Mouse (Mus musculus) forebrain, embryonic 14.5 days (tissue): ENCODE data around the gene Prune2. TPM values are rescaled to one million over a fixed set of nuclear protein-coding genes. Genes with fewer than 3 reads are reported as not detected.

Experiments used
- ATAC-seq: fragments of 200-750 bp; cut with Nextera tagmentation; 2 replicates; pipeline ENCODE4 v1.8.0; 2017; ENCODE audit warnings: mild to moderate bottlenecking, moderate library complexity
- DNase-seq: peaks from one replicate; pipeline ENCODE4 v3.0.0-alpha.2; 2015; ENCODE audit warnings: low spot score
- H3K27ac ChIP-seq: fragments of 300-500 bp; sonication (generic); 2 replicates; pipeline ENCODE4 v1.5.1; 2014; ENCODE audit warnings: low read depth, mild to moderate bottlenecking, control low read depth, low read length, moderate library complexity
- H3K27me3 ChIP-seq: fragments of 300-500 bp; sonication (generic); replicated peaks from 2 replicates; pipeline ENCODE4 v1.6.1; 2014; ENCODE audit warnings: low read length, control low read depth, mixed read lengths; ENCODE audit not compliant: control insufficient read depth, insufficient read depth
- H3K36me3 ChIP-seq: fragments of 300-500 bp; sonication (generic); 2 replicates; pipeline ENCODE4 v1.6.1; 2014; ENCODE audit warnings: low read length, control low read depth; ENCODE audit not compliant: control insufficient read depth, insufficient read depth
- H3K4me1 ChIP-seq: fragments of 300-500 bp; sonication (generic); 2 replicates; pipeline ENCODE4 v1.6.1; 2014; ENCODE audit warnings: antibody characterized with exemption, low read length, control low read depth; ENCODE audit not compliant: control insufficient read depth, insufficient read depth
- H3K4me2 ChIP-seq: fragments of 300-500 bp; sonication (generic); 2 replicates; pipeline ENCODE4 v1.6.1; 2014; ENCODE audit warnings: mild to moderate bottlenecking, control low read depth, low read length
- H3K4me3 ChIP-seq: fragments of 300-500 bp; sonication (generic); 2 replicates; pipeline ENCODE4 v1.5.1; 2014; ENCODE audit warnings: low read depth, low read length, control low read depth
- H3K9ac ChIP-seq: fragments of 300-500 bp; sonication (generic); 2 replicates; pipeline ENCODE4 v1.6.1; 2014; ENCODE audit warnings: mild to moderate bottlenecking, low read length, control low read depth, moderate library complexity
- H3K9me3 ChIP-seq: fragments of 300-500 bp; sonication (generic); replicated peaks from 2 replicates; pipeline ENCODE4 v1.6.1; 2016; ENCODE audit warnings: low read length, control low read depth, mixed read lengths; ENCODE audit not compliant: control insufficient read depth
- WGBS: fragments of 180-500 bp; shearing (Covaris S2); extraction: QIAGEN DNeasy Blood & Tissue Kit; methylation state at CpG from one replicate; pipeline ENCODE4 v1.1.7; 2014; 5-methylcytosine and 5-hydroxymethylcytosine counted together
- polyA plus RNA-seq: library from polyadenylated mRNA; unstranded; fragments of >200 nt; fragmentation: Nextera tagmentation; extraction: Ambion mirVana; gene quantifications from 2 replicates; pipeline ENCODE4 v1.2.1, GENCODE M21; 2014

The Prune2 gene
- 2.6 TPM in 2 replicates for polyA plus RNA-seq

- peak; percentile 97 for ATAC-seq
- peak; percentile 79 for DNase-seq
- Histone ChIP-seq H3K9ac (peak within 1 kb of the TSS; percentile 57), H3K4me3 (peak within 1 kb of the TSS; percentile 40), H3K27me3 (peaks cover 13% of the 10 kb centered on the region), H3K9me3 (no peaks in the 10 kb centered on the region), H3K4me1 (0 out of 2 replicates have a peak, but pooled peaks cover 2% of the 10 kb centered on the region), H3K4me2 (peak within 1 kb of the TSS; percentile 94), H3K36me3 (no peaks in the 10 kb centered on the region), H3K27ac (no peak within 1 kb of the TSS)
- WGBS: 0% methylated on average over 36 of the region's 36 CpGs
These were observed at the start of gene Prune2 for GRCm38 (mm10) chr19:16955613-16956271. Gene Prune2 (plus strand): TSS chr19:16956118.

DNA sequence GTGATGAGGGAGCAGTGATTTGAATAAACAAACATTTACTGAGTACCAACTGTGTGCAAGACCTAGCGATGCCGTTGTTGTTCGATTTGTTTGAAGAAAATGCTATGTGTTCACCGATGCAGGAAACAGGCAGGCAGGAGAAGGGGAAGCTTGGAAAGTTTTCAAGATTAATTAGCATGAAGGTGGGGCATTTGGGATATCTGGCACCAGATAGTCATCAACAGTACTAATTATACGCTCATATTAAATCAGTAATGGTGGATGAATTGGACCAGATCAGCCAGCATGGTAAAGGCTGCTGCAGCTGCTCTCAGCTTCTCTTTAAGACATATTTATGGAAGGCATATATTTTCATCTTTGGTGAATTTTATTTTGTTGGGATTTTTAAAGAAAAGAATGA, 44.4 kb upstream of the Prune2 start:
- H3K9me3 ChIP-seq: no peaks in the 10 kb centered on the region
- DNase-seq: peak; percentile 77
- no peak overlapping the region for H3K4me3 ChIP-seq
- H3K9ac ChIP-seq: no peak overlapping the region
- 42% methylated on average over 5 of the region's 5 CpGs for WGBS
- H3K4me1 ChIP-seq: no peaks in the 10 kb centered on the region
- no peak overlapping the region for H3K4me2 ChIP-seq
- H3K27ac ChIP-seq: no peak overlapping the region
- H3K27me3 ChIP-seq: no peaks in the 10 kb centered on the region
- ATAC-seq: peak; percentile 62
- no peaks in the 10 kb centered on the region for H3K36me3 ChIP-seq

- no peak overlapping the region for H3K27ac ChIP-seq
- no peaks in the 10 kb centered on the region for H3K9me3 ChIP-seq
- no peak overlapping the region for H3K9ac ChIP-seq
- H3K4me2 ChIP-seq: no peak overlapping the region
- WGBS: 69% methylated on average over 4 of the region's 4 CpGs
- H3K36me3 ChIP-seq: no peaks in the 10 kb centered on the region
- H3K4me3 ChIP-seq: no peak overlapping the region
- DNase-seq: no peak
- ATAC-seq: no peak
- no peaks in the 10 kb centered on the region for H3K4me1 ChIP-seq
- no peaks in the 10 kb centered on the region for H3K27me3 ChIP-seq
These were observed 31.4 kb upstream of the Prune2 start for GRCm38 (mm10) chr19:16924516-16924915.

DNA sequence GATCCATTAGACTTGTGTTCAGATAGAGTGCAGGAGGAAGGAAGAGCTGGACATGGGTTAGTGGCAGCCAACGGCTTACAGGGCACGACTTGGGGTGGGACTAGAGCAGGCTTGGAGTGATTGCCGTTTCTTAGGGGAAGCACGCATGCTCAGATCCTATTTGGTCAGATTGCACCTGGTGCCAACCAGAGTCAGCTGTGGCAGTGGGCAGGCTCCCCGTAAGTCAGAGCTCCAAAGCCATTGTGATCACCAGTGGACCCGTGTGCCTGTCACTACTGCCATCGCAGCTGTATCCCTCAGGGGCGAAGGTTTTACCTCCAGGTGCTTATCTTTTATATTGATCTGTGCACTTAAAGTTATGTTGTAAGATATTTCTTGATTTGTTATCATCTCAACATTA, 21.3 kb upstream of the Prune2 start:
- H3K4me3 ChIP-seq: no peak overlapping the region
- H3K27me3 ChIP-seq: no peaks in the 10 kb centered on the region
- H3K36me3 ChIP-seq: no peaks in the 10 kb centered on the region
- no peak overlapping the region for H3K27ac ChIP-seq
- ATAC-seq: no peak
- H3K9ac ChIP-seq: no peak overlapping the region
- no peaks in the 10 kb centered on the region for H3K4me1 ChIP-seq
- no peaks in the 10 kb centered on the region for H3K9me3 ChIP-seq
- WGBS: 85% methylated on average over 8 of the region's 8 CpGs
- H3K4me2 ChIP-seq: no peak overlapping the region
- DNase-seq: no peak

DNA sequence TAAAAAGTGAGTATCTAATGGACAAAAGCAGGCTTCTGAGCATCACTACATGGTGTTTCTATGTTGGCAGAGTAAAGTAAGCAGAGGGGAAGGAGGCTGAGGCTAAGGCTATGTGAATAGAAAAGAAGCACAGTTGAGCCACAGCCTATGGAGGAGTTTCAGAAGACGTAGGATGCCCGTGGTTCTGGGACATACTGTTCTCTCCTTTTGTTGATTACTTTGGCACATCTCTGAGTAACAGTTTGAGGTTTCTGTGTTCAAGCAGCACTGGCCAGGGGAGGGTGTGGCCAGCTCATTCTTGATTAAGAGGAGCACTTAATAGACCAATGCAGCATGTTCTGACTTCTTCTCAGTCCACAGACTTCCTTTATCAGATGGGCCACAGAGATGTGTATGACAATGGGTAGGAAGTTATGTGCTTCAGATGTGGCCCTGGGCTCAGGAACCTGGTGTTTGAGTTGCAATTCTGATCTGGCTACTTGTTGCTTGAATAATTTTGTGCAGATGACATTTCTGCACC, 7.1 kb upstream of the Prune2 start:
- Histone ChIP-seq H3K4me3 (no peak overlapping the region), H3K9ac (no peak overlapping the region), H3K4me2 (no peak overlapping the region), H3K27ac (no peak overlapping the region), H3K4me1 (no peaks in the 10 kb centered on the region), H3K27me3 (no peaks in the 10 kb centered on the region), H3K9me3 (no peaks in the 10 kb centered on the region), H3K36me3 (no peaks in the 10 kb centered on the region)
- DNase-seq (no peak), ATAC-seq (no peak)
- 78% methylated on average over 2 of the region's 2 CpGs for WGBS

DNA sequence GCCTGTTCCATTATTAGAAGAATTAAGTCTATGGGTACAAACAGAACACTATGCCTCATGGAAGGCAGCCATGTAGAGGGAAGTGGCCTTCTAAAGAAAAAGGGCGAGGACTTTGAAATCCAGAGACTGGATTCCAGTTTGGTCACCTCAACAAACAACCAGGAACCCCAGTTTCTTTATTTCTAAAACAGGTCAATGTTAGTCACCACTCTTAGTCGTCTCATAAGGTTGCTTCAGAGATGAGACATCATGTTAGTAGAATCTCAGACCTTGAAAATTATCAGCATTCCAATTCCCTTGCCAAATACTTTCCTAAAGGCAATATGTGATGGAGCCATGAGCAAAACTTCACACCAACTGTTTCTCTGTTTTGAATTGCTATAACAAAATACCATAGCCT, 6.6 kb upstream of the Prune2 start:
- Histone ChIP-seq H3K36me3 (no peaks in the 10 kb centered on the region), H3K9ac (no peak overlapping the region), H3K4me3 (no peak overlapping the region), H3K4me1 (no peaks in the 10 kb centered on the region), H3K4me2 (no peak overlapping the region), H3K9me3 (no peaks in the 10 kb centered on the region), H3K27ac (no peak overlapping the region), H3K27me3 (0 out of 2 replicates have a peak, but pooled peaks cover 2% of the 10 kb centered on the region)
- no peak for ATAC-seq
- 84% methylated on average over 2 of the region's 2 CpGs for WGBS
- no peak for DNase-seq

GRCm38 (mm10) chr19:16950051-16950450, 5.9 kb upstream of the Prune2 start:
- Histone ChIP-seq H3K9me3 (no peaks in the 10 kb centered on the region), H3K4me3 (no peak overlapping the region), H3K27me3 (peaks cover 5% of the 10 kb centered on the region; the same call in 1 of the 2 replicates), H3K9ac (no peak overlapping the region), H3K4me2 (no peak overlapping the region), H3K36me3 (no peaks in the 10 kb centered on the region), H3K27ac (no peak overlapping the region), H3K4me1 (no peaks in the 10 kb centered on the region)
- WGBS: 75% methylated on average over 9 of the region's 9 CpGs
- DNase-seq (no peak), ATAC-seq (no peak)

DNA sequence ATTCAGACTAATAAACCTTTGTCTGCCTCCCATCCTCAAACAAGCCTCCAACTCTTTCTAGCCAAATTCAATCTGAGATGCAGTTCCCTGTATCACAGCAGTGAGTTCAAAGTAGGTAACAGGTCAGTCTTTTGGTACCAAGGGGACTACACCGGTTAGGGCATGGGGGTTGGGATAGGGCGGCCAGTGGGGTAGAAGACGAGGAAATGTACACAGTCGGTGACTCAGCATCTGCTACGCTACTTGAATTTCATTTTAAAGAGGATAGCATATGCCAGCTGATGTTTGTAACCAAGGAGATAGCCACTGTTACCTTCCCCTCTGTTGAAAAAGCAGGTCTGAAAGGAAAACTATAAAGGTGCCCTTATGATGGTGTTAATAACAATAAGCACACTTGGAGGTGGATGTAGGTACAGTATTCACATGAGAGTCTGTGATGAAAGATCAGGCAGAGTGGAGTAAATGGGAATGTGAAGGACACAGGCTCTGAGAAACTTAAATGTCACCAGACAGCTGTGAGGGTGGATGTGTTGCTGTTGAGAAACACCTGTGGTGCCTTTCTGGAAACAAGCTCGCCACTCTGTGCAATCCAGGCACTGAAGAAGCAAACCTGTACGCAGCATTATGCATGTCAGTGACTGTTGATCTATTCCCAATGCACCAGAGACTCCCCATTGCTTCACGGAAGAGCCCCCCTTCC, 5.1 kb upstream of the Prune2 start:
- 90% methylated on average over 8 of the region's 8 CpGs for WGBS
- Histone ChIP-seq H3K4me3 (no peak overlapping the region), H3K4me1 (no peaks in the 10 kb centered on the region), H3K27me3 (peaks cover 5% of the 10 kb centered on the region; the same call in 1 of the 2 replicates), H3K9ac (no peak overlapping the region), H3K36me3 (no peaks in the 10 kb centered on the region), H3K27ac (no peak overlapping the region), H3K4me2 (no peak overlapping the region), H3K9me3 (no peaks in the 10 kb centered on the region)
- ATAC-seq: no peak
- DNase-seq: no peak

- H3K4me1 ChIP-seq: 0 out of 2 replicates have a peak, but pooled peaks cover 2% of the 10 kb centered on the region
- DNase-seq: no peak
- peaks cover 13% of the 10 kb centered on the region for H3K27me3 ChIP-seq
- ATAC-seq: no peak
- H3K9me3 ChIP-seq: no peaks in the 10 kb centered on the region
- H3K4me2 ChIP-seq: no peak overlapping the region
- no peak overlapping the region for H3K4me3 ChIP-seq
- no peak overlapping the region for H3K27ac ChIP-seq
- H3K36me3 ChIP-seq: no peaks in the 10 kb centered on the region
- no peak overlapping the region for H3K9ac ChIP-seq
- WGBS: 81% methylated on average over 6 of the region's 6 CpGs
These were observed 1.2 kb upstream of the Prune2 start for GRCm38 (mm10) chr19:16954736-16955135.
